Mouse (Mus musculus) spleen, adult 2 months (tissue): ENCODE data around the gene Iqgap3.

ENCODE experiments used
- CTCF ChIP-seq: fragments of 200-500 bp; IDR thresholded peaks from 2 replicates; pipeline ENCODE4 v1.5.1; 2011; ENCODE audit warnings: mild to moderate bottlenecking, inconsistent platforms; ENCODE audit not compliant: insufficient read depth, insufficient read length, insufficient replicate concordance; ENCODE audit errors: extremely low read depth
- POLR2A ChIP-seq: fragments of 200-500 bp; IDR thresholded peaks from 2 replicates; pipeline ENCODE4 v1.6.1; 2011; ENCODE audit warnings: low read depth, low read length, inconsistent platforms

DNA sequence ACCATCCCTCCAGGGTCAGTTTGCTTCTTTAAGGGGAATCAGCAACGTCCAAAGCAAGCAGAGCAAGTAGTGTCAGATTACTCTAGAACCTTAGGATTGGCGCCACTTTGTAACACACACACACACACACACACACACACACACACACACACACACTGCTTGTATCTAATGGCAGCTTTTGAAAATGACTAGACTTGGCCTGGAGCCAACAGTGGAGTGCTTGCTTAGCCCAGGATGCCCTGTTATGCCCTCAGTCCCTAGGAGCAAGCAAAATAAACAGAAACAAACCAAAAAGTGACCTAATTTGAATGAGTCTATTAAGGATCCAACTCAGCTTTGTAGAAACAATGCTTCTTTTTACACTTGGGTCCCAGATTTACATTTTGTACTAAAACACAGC lies 13.4 kb upstream of the Iqgap3 start:
- TF ChIP-seq POLR2A (no peak), CTCF (no peak)
